Mouse (Mus musculus): ENCODE data around the gene Pebp1.

- TF ChIP-seq CTCF (IDR thresholded peaks at IDR 0.05; ENCODE audit: insufficient read depth, low read depth, low read length) (no peak), POLR2A (IDR thresholded peaks at IDR 0.05; ENCODE audit: insufficient read depth, low read depth, low read length) (no peak)
These were observed 18.0 kb downstream of the Pebp1 start for GRCm38 (mm10) chr5:117269395-117269794.
